Mouse (Mus musculus): ENCODE measurements around the gene Pdhx. TPM values are rescaled to one million over a fixed set of nuclear protein-coding genes. Genes with fewer than 3 reads are reported as not detected.

Pdhx gene
- total and polyA plus RNA-seq, 2 experiments from 2014 or later: 47.2 to 67.0 TPM

- DNase-seq (ENCODE audit: low spot score): no peak
- H3K9ac ChIP-seq (replicated peaks; ENCODE audit: low read length): no peak overlapping the region
- H3K4me3 ChIP-seq (ENCODE audit: low read length): no peak overlapping the region
- TF ChIP-seq CTCF (IDR thresholded peaks at IDR 0.05; ENCODE audit: low read depth): no peak
- no peaks in the 10 kb centered on the region for H3K9me3 ChIP-seq (ENCODE audit: low read length)
- no peak overlapping the region for H3K4me2 ChIP-seq (ENCODE audit: low read depth, low read length)
- H3K4me1 ChIP-seq (ENCODE audit: insufficient read depth, low read length): no peaks in the 10 kb centered on the region
- 60% methylated on average over 5 of the region's 5 CpGs for WGBS
- no peak for ATAC-seq
- H3K27me3 ChIP-seq (ENCODE audit: insufficient read depth, low read length): no peaks in the 10 kb centered on the region
- H3K36me3 ChIP-seq (ENCODE audit: insufficient read depth, low read length): no peaks in the 10 kb centered on the region
- H3K27ac ChIP-seq: no peak overlapping the region
Observed at GRCm38 (mm10) chr2:102972575-102972974, 100.7 kb downstream of the Pdhx start.

- no peak overlapping the region for H3K9ac ChIP-seq (replicated peaks; ENCODE audit: low read length)
- no peaks in the 10 kb centered on the region for H3K36me3 ChIP-seq (ENCODE audit: insufficient read depth, low read length)
- H3K27me3 ChIP-seq (ENCODE audit: insufficient read depth, low read length): no peaks in the 10 kb centered on the region
- H3K4me3 ChIP-seq (ENCODE audit: low read length): no peak overlapping the region
- no peaks in the 10 kb centered on the region for H3K4me1 ChIP-seq (ENCODE audit: insufficient read depth, low read length)
- no peak for DNase-seq (ENCODE audit: low spot score)
- peaks cover 2% of the 10 kb centered on the region; the same call in 1 of the 2 replicates for H3K9me3 ChIP-seq (ENCODE audit: low read length)
- H3K27ac ChIP-seq: no peak overlapping the region
- no peak for TF ChIP-seq CTCF (IDR thresholded peaks at IDR 0.05; ENCODE audit: low read depth)
- H3K4me2 ChIP-seq (ENCODE audit: low read depth, low read length): no peak overlapping the region
- no peak for ATAC-seq
Observed at GRCm38 (mm10) chr2:102971951-102972350, 101.4 kb downstream of the Pdhx start.

Other genes starting within 250 kb of the Pdhx start
- gene Cd44, start 171.8 kb downstream of the Pdhx start, total RNA-seq (2014; rRNA removed): 7.0 and 10.4 TPM in 2 replicates
- gene Cd44, start 171.8 kb downstream of the Pdhx start, polyA plus RNA-seq (2015; fragmentation: Nextera tagmentation; extraction: Ambion mirVana): 5.2 and 6.0 TPM in 2 replicates
- 11.9 and 19.8 TPM in 2 replicates for gene Apip, start 162 bp upstream of the Pdhx start, total RNA-seq (2014; rRNA removed)
- 40.6 and 42.1 TPM in 2 replicates for gene Apip, start 162 bp upstream of the Pdhx start, polyA plus RNA-seq (2015; fragmentation: Nextera tagmentation; extraction: Ambion mirVana)
- 0.04 TPM in 1 of 2 replicates, not detected in the other for gene Ehf, start 229.8 kb upstream of the Pdhx start, total RNA-seq (2014; rRNA removed)
- 0.20 and 0.24 TPM in 2 replicates for gene Ehf, start 229.8 kb upstream of the Pdhx start, polyA plus RNA-seq (2015; fragmentation: Nextera tagmentation; extraction: Ambion mirVana)

Data from hindbrain, postnatal 0 days (tissue).